Mouse (Mus musculus) MEL (cell line): ENCODE data around the gene Ccdc107.

ENCODE experiments used
- CHD2 ChIP-seq: IDR thresholded peaks from 2 replicates; pipeline ENCODE4 v1.6.1; 2011; ENCODE audit warnings: low read length, improper control_type of control experiment
- CTCF ChIP-seq, 3 experiments: IDR thresholded peaks in 2 of 3; conservative IDR thresholded peaks in 1 of 3; 2 replicates each; pipeline ENCODE4 v1.5.1; 2011 to 2012; ENCODE audit warnings: low read length in 3 of 3, low read depth in 2 of 3, mild to moderate bottlenecking in 2 of 3, improper control_type of control experiment in 1 of 3, inconsistent platforms in 1 of 3, mixed read lengths in 1 of 3, moderate library complexity in 1 of 3; ENCODE audit not compliant: control insufficient read depth in 1 of 3, insufficient read depth in 1 of 3, poor library complexity in 1 of 3, severe bottlenecking in 1 of 3
- E2F4 ChIP-seq: IDR thresholded peaks from 2 replicates; pipeline ENCODE4 v1.6.1; 2011; ENCODE audit warnings: low read depth, low read length, improper control_type of control experiment, borderline replicate concordance
- KAT2A ChIP-seq: conservative IDR thresholded peaks from 2 replicates; pipeline ENCODE4 v1.6.1; 2012; ENCODE audit warnings: low read depth, low read length, improper control_type of control experiment, inconsistent platforms
- MAFK ChIP-seq: IDR thresholded peaks from 2 replicates; pipeline ENCODE4 v1.6.1; 2011; ENCODE audit warnings: low read depth, mild to moderate bottlenecking, low read length, improper control_type of control experiment, borderline replicate concordance
- MEF2A ChIP-seq: IDR thresholded peaks from 2 replicates; pipeline ENCODE4 v1.6.1; 2014; ENCODE audit warnings: low read depth, mild to moderate bottlenecking, inconsistent platforms, low read length, improper control_type of control experiment; ENCODE audit not compliant: poor library complexity, insufficient replicate concordance, severe bottlenecking; ENCODE audit errors: extremely low read depth
- MXI1 ChIP-seq: IDR thresholded peaks from 2 replicates; pipeline ENCODE4 v1.6.1; 2011; ENCODE audit warnings: mild to moderate bottlenecking, low read depth, low read length, improper control_type of control experiment
- POLR2A ChIP-seq, 2 experiments: IDR thresholded peaks; 2 replicates each; pipeline ENCODE4 v1.6.1; 2011 to 2012; ENCODE audit warnings: low read length in 2 of 2, mild to moderate bottlenecking in 2 of 2, control low read depth in 1 of 2, improper control_type of control experiment in 1 of 2, low read depth in 1 of 2, moderate library complexity in 1 of 2; ENCODE audit not compliant: control insufficient read depth in 1 of 2, insufficient read depth in 1 of 2, poor library complexity in 1 of 2
- ZNF384 ChIP-seq: IDR thresholded peaks from 2 replicates; pipeline ENCODE4 v1.6.1; 2012; ENCODE audit warnings: low read depth, mild to moderate bottlenecking, inconsistent platforms, low read length, improper control_type of control experiment

- TF ChIP-seq POLR2A (IDR thresholded peaks at IDR 0.05; ENCODE audit: control insufficient read depth in 1 of 2, insufficient read depth in 1 of 2, low read depth in 1 of 2, low read length in 2 of 2, poor library complexity in 1 of 2) (no peak), ZNF384 (no peak), KAT2A (no peak), CTCF (IDR thresholded peaks at IDR 0.05 in 2 of 3, conservative IDR thresholded peaks at IDR 0.05 in 1 of 3; ENCODE audit: control insufficient read depth in 1 of 3, insufficient read depth in 1 of 3, low read depth in 2 of 3, low read length in 3 of 3, poor library complexity in 1 of 3, severe bottlenecking in 1 of 3) (no peak), MEF2A (no peak), E2F4 (no peak), MAFK (no peak), CHD2 (no peak), MXI1 (no peak)
Measured at GRCm38 (mm10) chr4:43463102-43463501, 29.6 kb upstream of the Ccdc107 start.
